Mouse (Mus musculus): ENCODE measurements around the gene Gm43738. TPM values are rescaled to one million over a fixed set of nuclear protein-coding genes. Genes with fewer than 3 reads are reported as not detected.

Gene Gm43738
- total RNA-seq, 2 experiments from 2014 or later: 0.18 TPM; not detected in 1

DNA sequence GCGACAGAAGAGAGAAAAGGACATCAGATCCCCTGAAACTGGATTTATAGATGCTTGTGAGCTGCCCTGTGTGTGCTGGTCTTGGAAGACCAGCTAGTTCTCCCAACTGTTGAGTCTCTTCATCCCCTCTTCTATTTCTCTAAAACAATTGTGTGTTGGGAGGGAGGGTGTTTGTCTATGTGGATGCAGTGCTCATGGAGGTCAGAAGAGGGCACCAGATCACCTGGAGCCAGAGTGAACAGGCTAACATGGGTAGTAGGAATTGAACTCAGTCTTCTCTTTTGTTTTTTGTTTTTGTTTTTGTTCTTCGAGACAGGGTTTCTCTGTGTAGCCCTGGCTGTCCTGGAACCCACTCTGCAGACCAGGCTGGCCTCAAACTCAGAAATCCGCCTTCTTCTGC lies 42.1 kb downstream of the Gm43738 start:
- DNase-seq (ENCODE audit: low spot score in 2 of 2): peak in 1 of 2 experiments; percentile 25
- TF ChIP-seq CTCF (conservative IDR thresholded peaks at IDR 0.05): peak; percentile 73
- Histone ChIP-seq H3K4me3 (no peak overlapping the region), H3K27ac (no peak overlapping the region)

GRCm38 (mm10) chr3:89058361-89058760 lies 42.5 kb downstream of the Gm43738 start:
- no peak for TF ChIP-seq CTCF (conservative IDR thresholded peaks at IDR 0.05)
- peak in 1 of 2 experiments; percentile 13 for DNase-seq (ENCODE audit: low spot score in 2 of 2)
- no peak overlapping the region for H3K27ac ChIP-seq
- no peak overlapping the region for H3K4me3 ChIP-seq

DNA sequence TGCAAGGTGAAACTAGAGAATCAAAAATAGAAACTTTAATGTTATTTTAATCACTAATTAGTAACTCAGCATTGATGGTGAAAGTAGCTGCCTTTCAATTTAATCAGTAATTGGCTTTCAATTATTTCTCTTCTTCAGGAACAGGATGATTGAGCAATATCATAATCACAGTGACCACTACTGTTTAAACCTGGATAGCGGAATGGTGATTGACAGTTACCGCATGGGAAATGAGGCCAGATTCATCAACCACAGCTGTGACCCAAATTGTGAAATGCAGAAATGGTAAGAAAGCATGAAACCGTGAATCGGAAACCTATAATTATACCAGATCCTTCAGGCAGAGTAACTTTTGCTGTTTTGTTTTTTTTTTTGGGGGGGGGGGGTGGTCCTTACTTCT lies 57.5 kb downstream of the Gm43738 start:
- Histone ChIP-seq H3K27ac (no peak overlapping the region), H3K4me3 (no peak overlapping the region)
- DNase-seq (ENCODE audit: low spot score in 2 of 2): no peak
- TF ChIP-seq CTCF (conservative IDR thresholded peaks at IDR 0.05): no peak

Other genes starting within 250 kb of the Gm43738 start
- 10 to 100 TPM; 22.5 to 25.0 TPM for gene Msto1, start 187.1 kb downstream of the Gm43738 start, total RNA-seq (2021)
- gene Ash1l, start 150.5 kb downstream of the Gm43738 start, total RNA-seq (2021): 10 to 100 TPM; 88.9 to 94.5 TPM
- 100 to 1,000 TPM; 107 to 108 TPM for gene Dap3, start 149.9 kb downstream of the Gm43738 start, total RNA-seq (2021)
- gene Rusc1, start 7.8 kb downstream of the Gm43738 start, total RNA-seq (2021): 100 to 1,000 TPM; 136 to 139 TPM
- 10 to 100 TPM; 72.5 to 78.4 TPM for gene Fdps, start 860 bp upstream of the Gm43738 start, total RNA-seq (2021)
- gene Pklr, start 35.0 kb upstream of the Gm43738 start, total RNA-seq (2021): not detected
- 10 to 100 TPM; 10.2 to 13.3 TPM for gene Hcn3, start 59.1 kb upstream of the Gm43738 start, total RNA-seq (2021)
- gene Clk2, start 63.7 kb upstream of the Gm43738 start, total RNA-seq (2021): 10 to 100 TPM; 47.8 to 56.1 TPM
- 10 to 100 TPM; 67.1 to 69.0 TPM for gene Scamp3, start 76.4 kb upstream of the Gm43738 start, total RNA-seq (2021)
- gene Fam189b, start 82.0 kb upstream of the Gm43738 start, total RNA-seq (2021): 10 to 100 TPM; 61.6 to 61.7 TPM
- gene Gba, start 101.8 kb upstream of the Gm43738 start, total RNA-seq (2021): 10 to 100 TPM; 55.7 to 67.9 TPM
- 10 to 100 TPM; 42.6 to 43.8 TPM for gene Thbs3, start 114.1 kb upstream of the Gm43738 start, total RNA-seq (2021)
- gene Mtx1, start 126.0 kb upstream of the Gm43738 start, total RNA-seq (2021): 100 to 1,000 TPM; 100 to 102 TPM
- 1 to 10 TPM in 1 of 2 experiments, under 1 TPM in 1; 0.31 to 1.3 TPM for gene Muc1, start 128.0 kb upstream of the Gm43738 start, total RNA-seq (2021)
- 10 to 100 TPM; 75.8 to 80.5 TPM for gene Krtcap2, start 144.9 kb upstream of the Gm43738 start, total RNA-seq (2021)
- gene Trim46, start 145.2 kb upstream of the Gm43738 start, total RNA-seq (2021): 10 to 100 TPM; 89.1 to 92.8 TPM
- 10 to 100 TPM; 51.2 to 61.0 TPM for gene Dpm3, start 158.3 kb upstream of the Gm43738 start, total RNA-seq (2021)
- gene Slc50a1, start 169.5 kb upstream of the Gm43738 start, total RNA-seq (2021): 10 to 100 TPM; 46.3 to 58.9 TPM
- gene Efna1, start 180.0 kb upstream of the Gm43738 start, total RNA-seq (2021): 1 to 10 TPM; 7.6 to 7.9 TPM
- 10 to 100 TPM; 65.5 to 76.3 TPM for gene Efna3, start 221.9 kb upstream of the Gm43738 start, total RNA-seq (2021)
- gene Efna4, start 236.9 kb upstream of the Gm43738 start, total RNA-seq (2021): under 1 TPM; 0.61 to 0.96 TPM
- gene Adam15, start 248.9 kb upstream of the Gm43738 start, total RNA-seq (2021): 100 to 1,000 TPM; 122 to 127 TPM

Data from layer of hippocampus, adult 2 months (tissue).